Mouse (Mus musculus) forebrain, embryonic 16.5 days (tissue): ENCODE results near the gene Abl1. TPM values are rescaled to one million over a fixed set of nuclear protein-coding genes. Genes with fewer than 3 reads are reported as not detected.

Experiments
- ATAC-seq: fragments of 200-750 bp; cut with Nextera tagmentation; 2 replicates; pipeline ENCODE4 v1.8.0; 2017; ENCODE audit warnings: mild to moderate bottlenecking, moderate library complexity
- H3K27ac ChIP-seq: fragments of 300-500 bp; sonication (generic); 2 replicates; pipeline ENCODE4 v1.5.1; 2014; ENCODE audit warnings: low read length, control low read depth
- H3K27me3 ChIP-seq: fragments of 300-500 bp; sonication (generic); replicated peaks from 2 replicates; pipeline ENCODE4 v1.6.1; 2014; ENCODE audit warnings: low read length; ENCODE audit not compliant: control insufficient read depth, insufficient read depth
- H3K36me3 ChIP-seq: fragments of 300-500 bp; sonication (generic); 2 replicates; pipeline ENCODE4 v1.6.1; 2014; ENCODE audit not compliant: control insufficient read depth, insufficient read depth
- H3K4me1 ChIP-seq: fragments of 300-500 bp; sonication (generic); replicated peaks from 2 replicates; pipeline ENCODE4 v1.6.1; 2014; ENCODE audit warnings: low read length; ENCODE audit not compliant: control insufficient read depth, insufficient read depth
- H3K4me2 ChIP-seq: fragments of 300-500 bp; sonication (generic); 2 replicates; pipeline ENCODE4 v1.6.1; 2014; ENCODE audit warnings: mild to moderate bottlenecking, low read length, control low read depth
- H3K4me3 ChIP-seq: fragments of 300-500 bp; sonication (generic); replicated peaks from 2 replicates; pipeline ENCODE4 v1.5.1; 2014; ENCODE audit warnings: mild to moderate bottlenecking, low read length, control low read depth
- H3K9ac ChIP-seq: fragments of 300-500 bp; sonication (generic); replicated peaks from 2 replicates; pipeline ENCODE4 v1.6.1; 2014; ENCODE audit warnings: low read depth, low read length, control low read depth
- H3K9me3 ChIP-seq: fragments of 300-500 bp; sonication (generic); 2 replicates; pipeline ENCODE4 v1.6.1; 2016; ENCODE audit warnings: low read length; ENCODE audit not compliant: control insufficient read depth
- WGBS: fragments of 180-500 bp; shearing (Covaris S2); extraction: QIAGEN DNeasy Blood & Tissue Kit; methylation state at CpG from one replicate; pipeline ENCODE4 v1.1.7; 2014; 5-methylcytosine and 5-hydroxymethylcytosine counted together
- polyA plus RNA-seq: library from polyadenylated mRNA; unstranded; fragments of >200 nt; fragmentation: Nextera tagmentation; extraction: Ambion mirVana; gene quantifications from 2 replicates; pipeline ENCODE4 v1.2.1, GENCODE M21; 2015

The Abl1 gene
- polyA plus RNA-seq, 1 experiment from 2014 or later, result 23.8 TPM

DNA sequence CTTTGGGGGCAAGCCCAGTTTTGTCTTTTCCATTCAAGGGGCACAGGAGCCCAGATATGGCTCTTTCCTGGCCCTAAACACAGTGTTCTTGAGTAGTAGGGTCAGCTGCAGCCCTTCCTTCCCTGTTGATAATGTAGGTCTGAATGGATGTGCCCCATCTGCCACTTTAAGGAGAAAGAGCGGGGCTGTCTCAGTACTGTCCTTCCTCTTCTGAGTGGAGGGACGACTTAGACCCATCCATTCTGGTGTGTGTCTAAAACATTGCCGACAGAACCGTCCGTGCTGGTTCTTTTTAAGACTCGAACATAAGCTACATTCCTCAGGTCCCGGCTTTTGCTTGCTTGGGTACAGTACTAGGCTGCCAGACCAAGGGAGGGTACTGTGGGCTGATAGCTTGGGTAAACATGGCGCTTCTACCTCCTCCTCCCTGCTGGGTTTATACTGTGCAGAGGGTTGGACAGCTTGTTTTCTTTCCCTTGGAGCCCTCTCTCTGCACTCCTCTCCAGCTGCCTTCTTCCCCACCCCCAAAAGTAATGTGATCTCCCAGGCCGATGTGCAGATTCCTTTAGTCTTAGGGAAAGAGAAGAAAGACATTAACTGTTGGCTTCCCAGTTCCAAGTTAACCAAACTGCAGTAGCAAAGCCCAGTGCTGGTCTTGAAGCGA, 61.0 kb downstream of the Abl1 start:
- Histone ChIP-seq H3K4me1 (peaks cover 4% of the 10 kb centered on the region; the same call in 1 of the 2 replicates), H3K27me3 (no peaks in the 10 kb centered on the region), H3K4me3 (no peak overlapping the region), H3K36me3 (no peaks in the 10 kb centered on the region), H3K9me3 (no peaks in the 10 kb centered on the region), H3K4me2 (no peak overlapping the region), H3K9ac (no peak overlapping the region), H3K27ac (no peak overlapping the region)
- no peak for ATAC-seq
- 26% methylated on average over 10 of the region's 10 CpGs for WGBS

DNA sequence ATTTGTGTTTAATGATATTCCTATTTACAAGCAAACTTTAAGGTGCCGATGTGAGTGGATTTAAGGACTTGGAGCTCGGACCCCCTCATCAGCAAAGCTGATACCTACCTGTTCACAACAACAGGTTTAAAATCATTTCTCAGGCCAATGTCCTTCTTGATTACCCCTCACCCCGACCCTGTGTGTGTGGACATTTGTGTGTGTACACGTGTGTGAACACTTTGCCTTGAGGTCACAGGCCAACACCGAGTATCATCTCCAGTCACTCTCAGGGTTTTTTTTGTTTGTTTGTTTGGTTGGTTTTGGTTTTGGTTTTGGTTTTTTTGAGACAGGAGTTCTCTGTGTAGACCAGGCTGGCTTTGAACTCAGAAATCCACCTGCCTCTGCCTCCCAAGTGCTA, 62.0 kb downstream of the Abl1 start:
- no peak overlapping the region for H3K9ac ChIP-seq
- H3K4me2 ChIP-seq, result no peak overlapping the region
- WGBS, result 96% methylated on average over 5 of the region's 5 CpGs
- H3K27ac ChIP-seq, result no peak overlapping the region
- no peak overlapping the region for H3K4me3 ChIP-seq
- peaks cover 4% of the 10 kb centered on the region; the same call in 1 of the 2 replicates for H3K4me1 ChIP-seq
- ATAC-seq, result no peak
- H3K27me3 ChIP-seq, result no peaks in the 10 kb centered on the region
- H3K9me3 ChIP-seq, result no peaks in the 10 kb centered on the region
- no peaks in the 10 kb centered on the region for H3K36me3 ChIP-seq

DNA sequence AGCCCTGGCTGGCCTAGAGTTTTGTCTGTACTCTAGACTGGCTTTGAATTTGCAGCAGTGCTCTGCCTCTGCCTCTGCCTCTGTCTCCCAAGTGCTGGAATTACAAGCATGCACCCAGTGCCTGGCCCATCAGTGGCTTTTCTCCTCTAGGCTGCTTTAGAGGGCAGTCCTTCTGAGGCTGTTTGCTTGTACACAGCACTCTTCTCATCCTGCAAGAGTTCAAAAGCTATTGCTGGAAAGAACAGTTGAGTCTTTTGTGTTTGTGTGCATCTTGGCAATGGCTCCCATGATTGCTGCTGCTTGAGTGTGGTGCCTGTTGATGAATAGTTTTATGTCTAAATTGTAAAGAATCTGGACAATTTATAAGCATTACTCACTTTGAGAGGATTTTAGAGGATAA, 69.3 kb downstream of the Abl1 start:
- Histone ChIP-seq H3K36me3 (no peaks in the 10 kb centered on the region), H3K27ac (no peak overlapping the region), H3K4me2 (no peak overlapping the region), H3K4me1 (peaks cover 38% of the 10 kb centered on the region), H3K4me3 (no peak overlapping the region), H3K27me3 (no peaks in the 10 kb centered on the region), H3K9ac (no peak overlapping the region), H3K9me3 (no peaks in the 10 kb centered on the region)
- ATAC-seq, result no peak

DNA sequence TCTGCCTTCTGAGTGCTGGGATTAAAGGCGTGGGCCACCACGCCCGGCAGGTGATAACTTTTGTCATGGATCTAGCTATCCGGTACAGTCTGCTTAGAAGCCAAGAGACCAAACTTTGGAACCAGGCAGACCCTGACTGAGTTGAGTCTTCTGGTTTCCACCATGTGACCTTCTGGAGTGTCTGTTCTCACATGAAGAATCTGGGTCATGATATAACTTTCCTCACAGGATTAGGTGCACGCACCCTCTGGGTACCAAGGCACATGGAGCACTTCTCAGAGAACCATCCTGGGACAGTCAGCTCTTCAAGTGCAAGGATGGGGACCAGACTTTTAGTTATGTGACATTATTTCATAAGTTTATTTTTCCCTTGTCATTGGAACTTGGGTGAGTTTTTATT, 70.8 kb downstream of the Abl1 start:
- no peak overlapping the region for H3K9ac ChIP-seq
- H3K36me3 ChIP-seq, result no peaks in the 10 kb centered on the region
- no peaks in the 10 kb centered on the region for H3K27me3 ChIP-seq
- no peak overlapping the region for H3K27ac ChIP-seq
- 86% methylated on average over 5 of the region's 5 CpGs for WGBS
- H3K9me3 ChIP-seq, result no peaks in the 10 kb centered on the region
- H3K4me1 ChIP-seq, result peaks cover 50% of the 10 kb centered on the region
- no peak for ATAC-seq
- no peak overlapping the region for H3K4me3 ChIP-seq
- H3K4me2 ChIP-seq, result peak overlapping the region; percentile 83; the same call in 1 of the 2 replicates

DNA sequence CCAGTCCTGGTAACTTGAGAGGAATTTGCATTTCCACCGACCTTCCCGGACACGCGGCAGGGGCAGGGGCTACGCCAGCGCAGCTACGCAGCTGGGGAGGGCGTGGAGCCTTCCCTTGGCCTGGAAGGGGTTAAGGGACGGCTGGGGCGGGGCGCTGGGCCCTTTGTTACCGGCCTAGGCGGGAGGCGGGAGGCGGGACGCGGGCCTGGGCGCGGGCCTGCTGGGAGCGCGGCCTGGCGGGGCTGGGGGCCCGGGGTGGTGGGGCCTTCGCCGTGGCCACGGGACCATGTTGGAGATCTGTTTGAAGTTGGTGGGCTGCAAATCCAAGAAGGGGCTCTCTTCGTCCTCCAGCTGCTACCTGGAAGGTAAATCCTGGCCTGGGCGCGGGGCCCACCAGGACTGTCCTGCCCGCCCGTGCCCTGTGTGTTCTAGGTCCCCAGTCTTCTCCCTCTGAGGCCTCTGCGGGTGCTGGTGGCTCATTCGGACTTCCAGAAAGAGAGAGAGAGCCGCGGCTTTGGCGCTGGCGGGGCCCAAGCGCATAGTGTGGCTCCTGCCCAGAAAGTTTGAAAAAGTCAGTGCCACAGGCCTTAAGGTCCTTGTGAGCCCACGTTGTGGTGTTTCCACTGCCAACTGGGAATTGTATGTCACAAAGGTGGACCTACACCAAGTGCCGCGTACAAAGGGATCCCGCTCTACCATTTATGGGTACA, 71.7 kb downstream of the Abl1 start:
- peak overlapping the region; percentile 83 for H3K4me2 ChIP-seq
- H3K27me3 ChIP-seq, result no peaks in the 10 kb centered on the region
- H3K36me3 ChIP-seq, result no peaks in the 10 kb centered on the region
- peak overlapping the region; percentile 82 for H3K9ac ChIP-seq
- H3K27ac ChIP-seq, result peak overlapping the region; percentile 60; the same call in 1 of the 2 replicates
- peak overlapping the region; percentile 67 for H3K4me3 ChIP-seq
- ATAC-seq, result peak; percentile 87
- peaks cover 50% of the 10 kb centered on the region for H3K4me1 ChIP-seq
- under 1% methylated on average over 41 of the region's 42 CpGs for WGBS
- no peaks in the 10 kb centered on the region for H3K9me3 ChIP-seq

DNA sequence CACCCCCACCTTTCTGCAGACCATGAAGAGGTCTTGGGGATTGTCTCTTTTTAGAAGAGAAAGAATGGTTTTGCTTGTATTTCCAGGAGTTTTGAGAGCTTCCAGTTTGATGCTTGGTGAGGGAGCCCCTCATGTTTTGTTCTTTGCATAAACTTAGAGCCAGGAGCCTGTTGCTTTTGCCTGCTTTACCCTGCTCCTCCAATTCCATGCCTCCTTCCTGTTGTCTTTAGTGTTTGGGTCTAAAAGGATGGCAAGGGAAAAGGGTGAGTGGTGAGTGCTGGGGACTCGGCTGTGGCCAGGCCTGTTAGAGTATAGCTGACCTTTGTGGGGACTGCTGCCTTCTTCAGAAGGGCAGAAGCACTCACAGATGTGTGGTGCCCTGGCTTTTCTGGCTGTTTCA, 72.3 kb downstream of the Abl1 start:
- Histone ChIP-seq H3K9me3 (no peaks in the 10 kb centered on the region), H3K27me3 (no peaks in the 10 kb centered on the region), H3K36me3 (no peaks in the 10 kb centered on the region), H3K4me3 (peak overlapping the region; percentile 67), H3K4me2 (peak overlapping the region; percentile 83), H3K9ac (peak overlapping the region; percentile 82), H3K27ac (no peak overlapping the region), H3K4me1 (peaks cover 50% of the 10 kb centered on the region)
- 4% methylated on average over 1 of the region's 1 CpGs for WGBS
- no peak for ATAC-seq

DNA sequence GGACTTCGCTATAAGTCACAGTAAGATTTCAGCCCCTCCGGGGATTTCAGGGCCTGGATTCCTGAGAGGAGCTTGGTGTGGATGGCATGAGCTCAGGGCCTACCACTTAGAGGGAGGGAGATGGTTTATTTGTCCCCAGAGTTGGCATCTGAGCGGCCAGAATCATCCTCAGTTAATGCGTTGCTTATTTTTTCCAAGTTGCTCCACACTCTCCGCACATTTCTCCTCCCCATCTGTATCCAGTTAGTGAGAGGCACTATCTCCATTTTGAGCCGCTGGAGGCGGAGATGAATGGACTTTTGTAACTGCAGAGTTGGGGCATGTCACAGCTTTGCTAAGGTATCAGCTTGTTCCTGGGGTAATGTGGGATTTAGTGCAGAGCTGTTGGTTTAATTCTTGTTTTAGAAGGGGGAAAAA, 72.9 kb downstream of the Abl1 start:
- WGBS, result 5% methylated on average over 7 of the region's 7 CpGs
- H3K9me3 ChIP-seq, result no peaks in the 10 kb centered on the region
- peak overlapping the region; percentile 82 for H3K9ac ChIP-seq
- H3K4me1 ChIP-seq, result peaks cover 50% of the 10 kb centered on the region
- H3K27me3 ChIP-seq, result no peaks in the 10 kb centered on the region
- no peak for ATAC-seq
- peak overlapping the region; percentile 83 for H3K4me2 ChIP-seq
- H3K27ac ChIP-seq, result no peak overlapping the region
- peak overlapping the region; percentile 67 for H3K4me3 ChIP-seq
- H3K36me3 ChIP-seq, result no peaks in the 10 kb centered on the region

DNA sequence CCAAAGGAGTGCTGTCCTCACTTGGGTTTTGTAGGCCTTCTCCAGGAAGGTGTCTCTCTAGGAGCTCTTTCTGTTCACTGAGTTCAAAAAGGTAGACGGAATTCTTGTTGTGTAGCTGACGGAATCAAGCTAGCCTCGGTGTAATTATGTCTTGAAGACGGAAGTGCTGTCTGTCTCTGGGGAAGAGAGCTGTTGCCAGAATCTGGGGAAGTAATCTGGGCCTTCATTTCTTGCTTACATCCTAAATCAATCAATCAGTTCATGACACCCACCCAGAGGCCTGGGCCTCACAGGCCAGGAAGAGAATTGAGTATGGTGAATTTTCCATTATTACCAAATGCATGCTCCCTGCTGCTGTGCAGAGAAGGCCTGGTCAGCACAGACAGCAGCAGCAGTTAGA, 73.4 kb downstream of the Abl1 start:
- Histone ChIP-seq H3K9ac (peak overlapping the region; percentile 82; the same call in 1 of the 2 replicates), H3K27me3 (no peaks in the 10 kb centered on the region), H3K36me3 (no peaks in the 10 kb centered on the region), H3K4me1 (peaks cover 50% of the 10 kb centered on the region), H3K9me3 (no peaks in the 10 kb centered on the region), H3K4me3 (peak overlapping the region; percentile 67), H3K4me2 (peak overlapping the region; percentile 83), H3K27ac (no peak overlapping the region)
- ATAC-seq, result no peak
- 4% methylated on average over 4 of the region's 4 CpGs for WGBS

DNA sequence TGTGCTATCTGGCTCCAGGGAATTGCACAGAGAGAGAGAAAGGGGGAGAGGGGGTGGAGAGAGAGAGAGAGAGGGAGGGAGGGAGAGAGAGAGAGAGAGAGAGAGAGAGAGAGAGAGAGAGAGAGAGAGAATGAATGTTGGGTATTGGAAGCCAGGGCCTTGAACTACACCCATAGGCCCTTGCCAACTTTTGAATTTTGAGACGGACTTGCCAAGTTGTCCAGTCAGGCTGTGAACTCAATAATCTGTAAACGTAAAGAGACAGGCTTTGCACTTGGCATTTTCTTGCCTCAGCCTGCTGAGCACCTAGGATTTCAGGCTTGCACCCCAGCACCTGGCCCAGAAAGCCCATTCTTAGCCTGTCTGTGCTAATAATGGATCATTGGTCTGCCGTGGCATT, 74.0 kb downstream of the Abl1 start:
- H3K36me3 ChIP-seq, result no peaks in the 10 kb centered on the region
- no peak overlapping the region for H3K27ac ChIP-seq
- H3K4me2 ChIP-seq, result peak overlapping the region; percentile 83
- no peaks in the 10 kb centered on the region for H3K27me3 ChIP-seq
- ATAC-seq, result no peak
- WGBS, result 11% methylated on average over 3 of the region's 3 CpGs
- peaks cover 50% of the 10 kb centered on the region for H3K4me1 ChIP-seq
- no peaks in the 10 kb centered on the region for H3K9me3 ChIP-seq
- H3K4me3 ChIP-seq, result no peak overlapping the region
- no peak overlapping the region for H3K9ac ChIP-seq
